Mouse (Mus musculus): Measurements from ENCODE around the gene Dnmt3a. TPM values are rescaled to one million over a fixed set of nuclear protein-coding genes. Genes with fewer than 3 reads are reported as not detected.

Gene Dnmt3a
- polyA plus RNA-seq, 1 experiment from 2014 or later, result 120 TPM

DNA sequence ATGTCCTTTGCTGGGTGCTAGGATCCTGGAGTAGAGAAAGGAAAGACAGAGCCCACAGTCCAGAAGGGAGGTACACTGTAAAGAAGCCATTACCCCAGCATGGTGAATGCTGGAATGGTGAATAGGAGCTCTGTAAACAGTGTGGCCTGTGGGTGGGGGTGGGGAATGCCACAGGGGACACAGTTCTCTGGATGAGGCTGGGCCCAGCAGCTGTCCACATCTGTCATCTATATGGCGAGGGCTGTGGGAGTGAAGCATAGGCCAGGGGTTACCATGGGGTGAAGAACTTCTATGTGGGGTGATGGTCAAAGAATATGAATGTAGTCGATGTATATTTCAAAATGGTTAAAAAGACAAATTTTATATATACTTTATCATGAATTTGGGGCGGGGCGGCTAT is 52.9 kb downstream of the Dnmt3a start:
- H3K27me3 ChIP-seq (replicated peaks), result no peaks in the 10 kb centered on the region
- peaks cover 37% of the 10 kb centered on the region for H3K4me1 ChIP-seq (replicated peaks)
- no peak overlapping the region for H3K27ac ChIP-seq
- no peak overlapping the region for H3K4me3 ChIP-seq (replicated peaks)
- H3K9ac ChIP-seq, result no peak overlapping the region
- WGBS, result 81% methylated on average over 4 of the region's 4 CpGs
- peaks cover 12% of the 10 kb centered on the region; the same call in 1 of the 2 replicates for H3K36me3 ChIP-seq
- no peak overlapping the region for H3K4me2 ChIP-seq (replicated peaks)
- no peaks in the 10 kb centered on the region for H3K9me3 ChIP-seq
- no peak for ATAC-seq

- 55% methylated on average over 3 of the region's 3 CpGs for WGBS
- Histone ChIP-seq H3K36me3 (peaks cover 12% of the 10 kb centered on the region; the same call in 1 of the 2 replicates), H3K9ac (no peak overlapping the region), H3K4me2 (replicated peaks) (no peak overlapping the region), H3K4me3 (replicated peaks) (no peak overlapping the region), H3K9me3 (no peaks in the 10 kb centered on the region), H3K27ac (no peak overlapping the region), H3K27me3 (replicated peaks) (no peaks in the 10 kb centered on the region), H3K4me1 (replicated peaks) (peaks cover 37% of the 10 kb centered on the region)
- ATAC-seq, result no peak
These were observed 53.7 kb downstream of the Dnmt3a start for GRCm38 (mm10) chr12:3859545-3859944.

DNA sequence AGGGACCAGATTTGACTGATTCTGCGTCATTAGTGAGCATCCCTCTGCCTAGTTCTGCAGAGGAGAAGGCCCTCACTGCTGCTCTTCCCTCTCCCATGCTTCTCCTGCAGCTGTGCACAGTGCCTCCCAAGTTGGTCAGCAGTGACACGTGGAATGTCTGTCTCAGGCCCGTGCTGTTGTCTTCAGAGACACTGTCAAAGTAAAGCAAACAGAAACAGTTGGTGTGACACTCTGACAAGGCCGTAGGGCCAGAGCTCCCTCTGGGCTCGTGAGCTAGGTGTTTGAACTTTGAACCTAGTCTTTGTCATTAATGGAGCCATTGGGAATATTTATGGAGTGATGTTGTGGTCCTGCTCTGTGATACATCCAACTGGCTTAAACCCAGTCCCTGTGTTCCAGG is 54.2 kb downstream of the Dnmt3a start:
- Histone ChIP-seq H3K4me1 (replicated peaks) (peaks cover 33% of the 10 kb centered on the region), H3K36me3 (peaks cover 13% of the 10 kb centered on the region; the same call in 1 of the 2 replicates), H3K9me3 (no peaks in the 10 kb centered on the region), H3K9ac (no peak overlapping the region), H3K27me3 (replicated peaks) (no peaks in the 10 kb centered on the region), H3K27ac (no peak overlapping the region), H3K4me2 (replicated peaks) (no peak overlapping the region), H3K4me3 (replicated peaks) (no peak overlapping the region)
- no peak for ATAC-seq
- WGBS, result 46% methylated on average over 5 of the region's 5 CpGs

DNA sequence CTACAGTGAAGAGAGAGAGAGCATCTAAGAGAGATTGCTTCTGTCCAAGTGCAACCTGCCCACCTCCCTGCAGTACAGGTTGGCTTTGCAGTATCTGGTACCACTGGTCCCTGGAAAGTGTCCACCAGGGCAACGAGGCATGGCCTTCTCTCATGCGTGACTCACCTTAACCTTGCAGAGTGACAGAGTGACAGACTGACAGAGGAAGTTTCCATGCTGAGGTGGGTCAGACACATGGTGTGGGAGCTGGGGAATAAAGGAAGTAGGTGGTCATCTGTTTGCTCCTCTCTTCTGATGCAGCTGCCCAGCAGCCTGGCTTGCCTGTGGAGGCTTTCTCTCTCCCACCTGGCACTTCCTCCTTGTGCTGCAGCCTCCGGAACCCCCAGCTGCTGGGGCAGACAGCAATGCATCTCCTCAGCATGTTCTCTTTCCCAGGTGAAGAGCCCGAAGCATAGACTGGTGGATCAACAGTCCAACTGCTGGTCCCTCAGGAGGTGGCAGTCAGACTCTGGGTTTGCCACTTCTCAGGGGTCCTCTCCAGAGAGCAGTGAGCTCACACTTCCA is 55.9 kb downstream of the Dnmt3a start:
- Histone ChIP-seq H3K27ac (no peak overlapping the region), H3K36me3 (peaks cover 31% of the 10 kb centered on the region), H3K4me2 (replicated peaks) (no peak overlapping the region), H3K4me3 (replicated peaks) (no peak overlapping the region), H3K9ac (no peak overlapping the region), H3K27me3 (replicated peaks) (no peaks in the 10 kb centered on the region), H3K4me1 (replicated peaks) (peaks cover 25% of the 10 kb centered on the region), H3K9me3 (no peaks in the 10 kb centered on the region)
- 82% methylated on average over 4 of the region's 4 CpGs for WGBS
- no peak for ATAC-seq

GRCm38 (mm10) chr12:3862253-3862652 is 56.4 kb downstream of the Dnmt3a start:
- Histone ChIP-seq H3K4me3 (replicated peaks) (no peak overlapping the region), H3K27me3 (replicated peaks) (no peaks in the 10 kb centered on the region), H3K27ac (no peak overlapping the region), H3K36me3 (peaks cover 31% of the 10 kb centered on the region), H3K4me1 (replicated peaks) (peaks cover 23% of the 10 kb centered on the region), H3K9ac (no peak overlapping the region), H3K9me3 (no peaks in the 10 kb centered on the region), H3K4me2 (replicated peaks) (no peak overlapping the region)
- no peak for ATAC-seq
- WGBS, result 81% methylated on average over 6 of the region's 6 CpGs

DNA sequence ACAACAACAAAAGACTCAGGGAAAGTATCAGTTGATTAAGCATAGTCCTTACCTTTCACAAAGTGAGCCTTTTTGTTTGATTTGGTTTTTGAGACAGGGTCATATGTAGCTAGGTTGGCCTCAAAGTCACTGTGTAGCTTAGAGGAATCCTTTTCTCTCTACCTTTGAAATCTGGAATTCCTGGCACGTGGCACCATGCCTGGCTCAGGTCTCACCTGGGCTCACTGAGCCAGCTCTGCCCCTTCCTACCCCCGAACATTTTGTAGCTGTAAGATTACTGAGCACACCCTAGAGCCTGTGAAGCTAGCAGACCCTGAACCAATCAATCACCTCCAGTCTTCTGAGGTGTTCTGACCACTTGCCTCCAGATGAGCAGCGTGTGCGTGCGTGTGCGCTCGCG is 58.4 kb downstream of the Dnmt3a start:
- H3K4me1 ChIP-seq (replicated peaks), result peaks cover 20% of the 10 kb centered on the region
- no peak for ATAC-seq

DNA sequence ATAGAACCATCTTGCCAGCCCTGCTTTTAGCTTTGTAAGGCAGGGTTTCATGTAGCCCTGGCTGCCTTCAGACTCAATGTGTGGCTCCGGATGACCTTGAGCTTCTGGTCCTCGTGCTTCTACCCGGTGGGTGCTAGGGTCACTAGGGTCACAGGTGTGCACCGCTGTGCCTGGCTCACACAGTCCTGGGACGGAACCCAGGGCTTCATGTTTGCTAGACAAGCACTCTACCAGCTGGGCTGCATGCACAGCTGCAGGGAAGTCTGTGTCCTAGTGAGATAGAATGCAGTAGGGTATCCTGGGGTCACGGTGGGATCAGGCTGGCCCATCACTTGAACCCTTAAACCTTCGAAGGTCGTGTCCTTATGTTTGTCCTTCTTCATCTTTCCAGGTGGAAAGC is 59.8 kb downstream of the Dnmt3a start:
- H3K36me3 ChIP-seq, result peaks cover 26% of the 10 kb centered on the region

More for the DNA sequence above, 58.4 kb downstream of the Dnmt3a start:
- 93% methylated on average over 8 of the region's 8 CpGs for WGBS
- Histone ChIP-seq H3K27me3 (replicated peaks) (no peaks in the 10 kb centered on the region), H3K27ac (no peak overlapping the region), H3K4me2 (replicated peaks) (no peak overlapping the region), H3K4me3 (replicated peaks) (no peak overlapping the region), H3K9me3 (no peaks in the 10 kb centered on the region), H3K9ac (no peak overlapping the region), H3K36me3 (peaks cover 28% of the 10 kb centered on the region)

GRCm38 (mm10) chr12:3866654-3867370 is 61.0 kb downstream of the Dnmt3a start:
- H3K36me3 ChIP-seq, result peaks cover 24% of the 10 kb centered on the region

More for the DNA sequence above, 59.8 kb downstream of the Dnmt3a start:
- Histone ChIP-seq H3K9me3 (no peaks in the 10 kb centered on the region), H3K9ac (no peak overlapping the region), H3K27ac (no peak overlapping the region), H3K4me2 (replicated peaks) (no peak overlapping the region), H3K4me3 (replicated peaks) (no peak overlapping the region), H3K27me3 (replicated peaks) (no peaks in the 10 kb centered on the region), H3K4me1 (replicated peaks) (peaks cover 22% of the 10 kb centered on the region)
- ATAC-seq, result no peak
- WGBS, result 82% methylated on average over 8 of the region's 8 CpGs

GRCm38 (mm10) chr12:3868115-3868514 is 62.3 kb downstream of the Dnmt3a start:
- no peak overlapping the region for H3K27ac ChIP-seq
- H3K36me3 ChIP-seq, result peaks cover 23% of the 10 kb centered on the region
- no peak for ATAC-seq
- no peak overlapping the region for H3K4me3 ChIP-seq (replicated peaks)
- no peak overlapping the region for H3K9ac ChIP-seq
- 82% methylated on average over 5 of the region's 5 CpGs for WGBS
- H3K4me2 ChIP-seq (replicated peaks), result no peak overlapping the region
- peaks cover 42% of the 10 kb centered on the region for H3K4me1 ChIP-seq (replicated peaks)
- H3K27me3 ChIP-seq (replicated peaks), result no peaks in the 10 kb centered on the region
- H3K9me3 ChIP-seq, result no peaks in the 10 kb centered on the region

More at GRCm38 (mm10) chr12:3866654-3867370, 61.0 kb downstream of the Dnmt3a start:
- H3K27me3 ChIP-seq (replicated peaks), result no peaks in the 10 kb centered on the region
- no peak overlapping the region for H3K4me3 ChIP-seq (replicated peaks)
- peak; percentile 49 for ATAC-seq
- no peaks in the 10 kb centered on the region for H3K9me3 ChIP-seq
- H3K9ac ChIP-seq, result no peak overlapping the region
- peaks cover 34% of the 10 kb centered on the region for H3K4me1 ChIP-seq (replicated peaks)
- no peak overlapping the region for H3K27ac ChIP-seq
- 57% methylated on average over 12 of the region's 12 CpGs for WGBS
- H3K4me2 ChIP-seq (replicated peaks), result no peak overlapping the region

- no peak overlapping the region for H3K4me3 ChIP-seq (replicated peaks)
- ATAC-seq, result no peak
- H3K4me1 ChIP-seq (replicated peaks), result peaks cover 42% of the 10 kb centered on the region
- H3K36me3 ChIP-seq, result peaks cover 28% of the 10 kb centered on the region
- no peak overlapping the region for H3K27ac ChIP-seq
- H3K9ac ChIP-seq, result no peak overlapping the region
- WGBS, result 68% methylated on average over 7 of the region's 7 CpGs
- no peaks in the 10 kb centered on the region for H3K9me3 ChIP-seq
- no peak overlapping the region for H3K4me2 ChIP-seq (replicated peaks)
- no peaks in the 10 kb centered on the region for H3K27me3 ChIP-seq (replicated peaks)
These were observed 63.1 kb downstream of the Dnmt3a start for GRCm38 (mm10) chr12:3868676-3869458.

- Histone ChIP-seq H3K36me3 (peaks cover 29% of the 10 kb centered on the region), H3K27ac (peak overlapping the region; percentile 13; the same call in 1 of the 2 replicates), H3K4me1 (replicated peaks) (peaks cover 42% of the 10 kb centered on the region), H3K4me3 (replicated peaks) (no peak overlapping the region), H3K9me3 (no peaks in the 10 kb centered on the region), H3K27me3 (replicated peaks) (no peaks in the 10 kb centered on the region), H3K4me2 (replicated peaks) (no peak overlapping the region), H3K9ac (no peak overlapping the region)
- no peak for ATAC-seq
- WGBS, result 85% methylated on average over 5 of the region's 5 CpGs
These were observed 64.2 kb downstream of the Dnmt3a start for GRCm38 (mm10) chr12:3870024-3870423.

GRCm38 (mm10) chr12:3870859-3871462 is 65.2 kb downstream of the Dnmt3a start:
- peaks cover 37% of the 10 kb centered on the region for H3K4me1 ChIP-seq (replicated peaks)
- peaks cover 20% of the 10 kb centered on the region for H3K36me3 ChIP-seq

More at GRCm38 (mm10) chr12:3870859-3871462, 65.2 kb downstream of the Dnmt3a start:
- Histone ChIP-seq H3K27ac (peak overlapping the region; percentile 46), H3K9me3 (no peaks in the 10 kb centered on the region), H3K4me3 (replicated peaks) (no peak overlapping the region), H3K9ac (no peak overlapping the region), H3K4me2 (replicated peaks) (no peak overlapping the region), H3K27me3 (replicated peaks) (no peaks in the 10 kb centered on the region)
- ATAC-seq, result peak; percentile 60
- 21% methylated on average over 19 of the region's 19 CpGs for WGBS

Data from intestine, embryonic 15.5 days (tissue).